Mouse (Mus musculus) lung, adult 2 months (tissue): ENCODE measurements around the gene Asxl2. TPM values are rescaled to one million over a fixed set of nuclear protein-coding genes. Genes with fewer than 3 reads are reported as not detected.
"Not testable (repeated sequence)": the region's sequence is repeated elsewhere in the genome, so short reads cannot be mapped to it uniquely, and the experiment has no call there.

ENCODE experiments used
- DNase-seq: peaks from one replicate; pipeline ENCODE4 v3.0.0; 2022
- H3K4me1 ChIP-seq: fragments of 200-500 bp; 2 replicates; pipeline ENCODE4 v1.6.1; 2011; ENCODE audit warnings: low read length; ENCODE audit not compliant: control insufficient read depth, insufficient read depth
- H3K4me3 ChIP-seq: fragments of 200-500 bp; replicated peaks from 2 replicates; pipeline ENCODE3; 2011; ENCODE audit warnings: low read depth, mild to moderate bottlenecking, control low read depth, low read length; ENCODE audit errors: extremely low read depth
- CTCF ChIP-seq: fragments of 200-500 bp; IDR thresholded peaks from 2 replicates; pipeline ENCODE4 v1.5.1; 2011; ENCODE audit warnings: mild to moderate bottlenecking, low read length, control low read depth; ENCODE audit not compliant: insufficient read depth
- POLR2A ChIP-seq: fragments of 200-500 bp; IDR thresholded peaks from 2 replicates; pipeline ENCODE4 v1.6.1; 2011; ENCODE audit warnings: low read depth, mild to moderate bottlenecking, control low read depth, low read length, borderline replicate concordance; ENCODE audit errors: extremely low read depth
- WGBS: fragments of 180-500 bp; shearing (Covaris S2); methylation state at CpG from one replicate; pipeline ENCODE4 v1.1.7; 2018; 5-methylcytosine and 5-hydroxymethylcytosine counted together
- polyA plus RNA-seq: library from polyadenylated mRNA; depleted of rRNA; stranded (reverse); fragments of >200 nt; gene quantifications from 2 replicates; pipeline ENCODE4 v1.2.3, GENCODE M21; 2012

The Asxl2 gene
- polyA plus RNA-seq, 1 experiment: 6.5 TPM

- no peak for DNase-seq
- Histone ChIP-seq H3K4me3 (no peak overlapping the region), H3K4me1 (no peaks in the 10 kb centered on the region)
- WGBS: 81% methylated on average over 1 of the region's 1 CpGs
- TF ChIP-seq POLR2A (no peak), CTCF (no peak)
Observed at GRCm38 (mm10) chr12:3391276-3391675, 35.4 kb upstream of the Asxl2 start.

GRCm38 (mm10) chr12:3393140-3393539, 33.5 kb upstream of the Asxl2 start:
- Histone ChIP-seq H3K4me1 (no peaks in the 10 kb centered on the region), H3K4me3 (no peak overlapping the region)
- TF ChIP-seq CTCF (no peak), POLR2A (no peak)
- DNase-seq: no peak
- 70% methylated on average over 4 of the region's 4 CpGs for WGBS

GRCm38 (mm10) chr12:3396931-3397330, 29.7 kb upstream of the Asxl2 start:
- no peaks in the 10 kb centered on the region for H3K4me1 ChIP-seq
- WGBS: 95% methylated on average over 8 of the region's 8 CpGs
- DNase-seq: no peak
- H3K4me3 ChIP-seq: no peak overlapping the region
- TF ChIP-seq CTCF: no peak
- no peak for TF ChIP-seq POLR2A

GRCm38 (mm10) chr12:3405662-3406061, 21.0 kb upstream of the Asxl2 start:
- H3K4me1 ChIP-seq, DNase-seq, H3K4me3 ChIP-seq: not testable (repeated sequence)
- 83% methylated on average over 3 of the region's 3 CpGs for WGBS

GRCm38 (mm10) chr12:3406585-3406984, 20.1 kb upstream of the Asxl2 start:
- no peak for DNase-seq
- H3K4me3 ChIP-seq: no peak overlapping the region
- 88% methylated on average over 6 of the region's 6 CpGs for WGBS
- no peaks in the 10 kb centered on the region for H3K4me1 ChIP-seq
- TF ChIP-seq CTCF: no peak
- TF ChIP-seq POLR2A: no peak

GRCm38 (mm10) chr12:3414956-3415355, 11.7 kb upstream of the Asxl2 start:
- H3K4me1 ChIP-seq: no peaks in the 10 kb centered on the region; the same call in 1 of the 2 replicates
- TF ChIP-seq CTCF: no peak
- TF ChIP-seq POLR2A: no peak
- 90% methylated on average over 4 of the region's 4 CpGs for WGBS
- H3K4me3 ChIP-seq: no peak overlapping the region
- no peak for DNase-seq

GRCm38 (mm10) chr12:3418761-3419160, 7.9 kb upstream of the Asxl2 start:
- no peak for DNase-seq
- no peak overlapping the region for H3K4me3 ChIP-seq
- H3K4me1 ChIP-seq: no peaks in the 10 kb centered on the region; the same call in 1 of the 2 replicates
- 68% methylated on average over 3 of the region's 3 CpGs for WGBS
- TF ChIP-seq POLR2A: no peak

GRCm38 (mm10) chr12:3420519-3420918, 6.1 kb upstream of the Asxl2 start:
- WGBS: 81% methylated on average over 2 of the region's 2 CpGs
- Histone ChIP-seq H3K4me3 (no peak overlapping the region), H3K4me1 (no peaks in the 10 kb centered on the region; the same call in none of the 2 replicates)
- no peak for TF ChIP-seq POLR2A
- TF ChIP-seq CTCF: no peak
- no peak for DNase-seq

GRCm38 (mm10) chr12:3422786-3423185, 3.9 kb upstream of the Asxl2 start:
- WGBS: 55% methylated on average over 1 of the region's 1 CpGs
- TF ChIP-seq CTCF: no peak
- no peak for DNase-seq
- Histone ChIP-seq H3K4me1 (no peaks in the 10 kb centered on the region; the same call in none of the 2 replicates), H3K4me3 (no peak overlapping the region)

- TF ChIP-seq CTCF (no peak), POLR2A (no peak)
- H3K4me3 ChIP-seq: no peak overlapping the region
- no peaks in the 10 kb centered on the region; the same call in none of the 2 replicates for H3K4me1 ChIP-seq
- DNase-seq: no peak
- 45% methylated on average over 2 of the region's 2 CpGs for WGBS
Observed at GRCm38 (mm10) chr12:3424179-3424578, 2.5 kb upstream of the Asxl2 start.
